Mouse (Mus musculus): ENCODE results near the gene Ube2q2. TPM values are rescaled to one million over a fixed set of nuclear protein-coding genes. Genes with fewer than 3 reads are reported as not detected.
A peak's percentile ranks its signal among the peaks of the same experiment; 100 is the strongest.
"Not testable (repeated sequence)": the region's sequence is repeated elsewhere in the genome, so short reads cannot be mapped to it uniquely, and the experiment has no call there.

Gene Ube2q2
- polyA plus RNA-seq, 1 experiment, result 9.9 TPM

GRCm38 (mm10) chr9:55246440-55246839 is 97.8 kb downstream of the Ube2q2 start:
- Histone ChIP-seq H3K4me3 (replicated peaks; ENCODE audit: extremely low read depth, low read depth, low read length) (no peak overlapping the region), H3K4me1 (ENCODE audit: control insufficient read depth, insufficient read depth, low read length) (no peaks in the 10 kb centered on the region)
- TF ChIP-seq CTCF (IDR thresholded peaks at IDR 0.05; ENCODE audit: insufficient read depth, low read length) (no peak), POLR2A (IDR thresholded peaks at IDR 0.05; ENCODE audit: borderline replicate concordance, extremely low read depth, low read depth, low read length) (no peak)
- WGBS, result 56% methylated on average over 8 of the region's 8 CpGs
- no peak for DNase-seq

GRCm38 (mm10) chr9:55246918-55247317 is 98.3 kb downstream of the Ube2q2 start:
- no peak for TF ChIP-seq POLR2A (IDR thresholded peaks at IDR 0.05; ENCODE audit: borderline replicate concordance, extremely low read depth, low read depth, low read length)
- no peak for DNase-seq
- no peak overlapping the region for H3K4me3 ChIP-seq (replicated peaks; ENCODE audit: extremely low read depth, low read depth, low read length)
- 87% methylated on average over 4 of the region's 4 CpGs for WGBS
- H3K4me1 ChIP-seq (ENCODE audit: control insufficient read depth, insufficient read depth, low read length), result no peaks in the 10 kb centered on the region

GRCm38 (mm10) chr9:55248465-55248864 is 99.8 kb downstream of the Ube2q2 start:
- H3K4me3 ChIP-seq (replicated peaks; ENCODE audit: extremely low read depth, low read depth, low read length), result no peak overlapping the region
- WGBS, result 77% methylated on average over 4 of the region's 4 CpGs
- no peak for DNase-seq
- TF ChIP-seq POLR2A (IDR thresholded peaks at IDR 0.05; ENCODE audit: borderline replicate concordance, extremely low read depth, low read depth, low read length) (no peak), CTCF (IDR thresholded peaks at IDR 0.05; ENCODE audit: insufficient read depth, low read length) (no peak)
- no peaks in the 10 kb centered on the region for H3K4me1 ChIP-seq (ENCODE audit: control insufficient read depth, insufficient read depth, low read length)

GRCm38 (mm10) chr9:55250595-55251247 is 102.1 kb downstream of the Ube2q2 start:
- TF ChIP-seq CTCF (IDR thresholded peaks at IDR 0.05; ENCODE audit: insufficient read depth, low read length) (no peak), POLR2A (IDR thresholded peaks at IDR 0.05; ENCODE audit: borderline replicate concordance, extremely low read depth, low read depth, low read length) (no peak)
- no peak overlapping the region for H3K4me3 ChIP-seq (replicated peaks; ENCODE audit: extremely low read depth, low read depth, low read length)
- WGBS, result 77% methylated on average over 6 of the region's 6 CpGs
- no peaks in the 10 kb centered on the region for H3K4me1 ChIP-seq (ENCODE audit: control insufficient read depth, insufficient read depth, low read length)
- no peak for DNase-seq

- 0 out of 2 replicates have a peak, but pooled peaks have one; percentile 8 for TF ChIP-seq CTCF (IDR thresholded peaks at IDR 0.05; ENCODE audit: insufficient read depth, low read length)
- H3K4me3 ChIP-seq (replicated peaks; ENCODE audit: extremely low read depth, low read depth, low read length); H3K4me1 ChIP-seq (ENCODE audit: control insufficient read depth, insufficient read depth, low read length): not testable (repeated sequence)
- WGBS, result 54% methylated on average over 2 of the region's 2 CpGs
- DNase-seq, result peak; percentile 14
Measured at GRCm38 (mm10) chr9:55252097-55252496, 103.4 kb downstream of the Ube2q2 start.

GRCm38 (mm10) chr9:55253849-55254248 is 105.2 kb downstream of the Ube2q2 start:
- Histone ChIP-seq H3K4me1 (ENCODE audit: control insufficient read depth, insufficient read depth, low read length) (no peaks in the 10 kb centered on the region), H3K4me3 (replicated peaks; ENCODE audit: extremely low read depth, low read depth, low read length) (no peak overlapping the region)
- DNase-seq, result no peak
- no peak for TF ChIP-seq CTCF (IDR thresholded peaks at IDR 0.05; ENCODE audit: insufficient read depth, low read length)
- no peak for TF ChIP-seq POLR2A (IDR thresholded peaks at IDR 0.05; ENCODE audit: borderline replicate concordance, extremely low read depth, low read depth, low read length)
- WGBS, result 23% methylated on average over 1 of the region's 1 CpGs

- 80% methylated on average over 5 of the region's 5 CpGs for WGBS
- Histone ChIP-seq H3K4me3 (replicated peaks; ENCODE audit: extremely low read depth, low read depth, low read length) (no peak overlapping the region), H3K4me1 (ENCODE audit: control insufficient read depth, insufficient read depth, low read length) (no peaks in the 10 kb centered on the region)
- DNase-seq, result no peak
- TF ChIP-seq CTCF (IDR thresholded peaks at IDR 0.05; ENCODE audit: insufficient read depth, low read length) (no peak), POLR2A (IDR thresholded peaks at IDR 0.05; ENCODE audit: borderline replicate concordance, extremely low read depth, low read depth, low read length) (no peak)
Measured at GRCm38 (mm10) chr9:55255056-55255455, 106.4 kb downstream of the Ube2q2 start.

- no peak for DNase-seq
Measured at GRCm38 (mm10) chr9:55255604-55256003, 107.0 kb downstream of the Ube2q2 start.

GRCm38 (mm10) chr9:55257105-55257504 is 108.5 kb downstream of the Ube2q2 start:
- TF ChIP-seq CTCF (IDR thresholded peaks at IDR 0.05; ENCODE audit: insufficient read depth, low read length), result no peak
- no peak for TF ChIP-seq POLR2A (IDR thresholded peaks at IDR 0.05; ENCODE audit: borderline replicate concordance, extremely low read depth, low read depth, low read length)
- no peak for DNase-seq
- 82% methylated on average over 2 of the region's 2 CpGs for whole genome bisulfite sequencing
- H3K4me3 ChIP-seq (replicated peaks; ENCODE audit: extremely low read depth, low read depth, low read length), result no peak overlapping the region
- no peaks in the 10 kb centered on the region for H3K4me1 ChIP-seq (ENCODE audit: control insufficient read depth, insufficient read depth, low read length)

More at GRCm38 (mm10) chr9:55255604-55256003, 107.0 kb downstream of the Ube2q2 start:
- WGBS, result 37% methylated on average over 4 of the region's 4 CpGs
- H3K4me3 ChIP-seq (replicated peaks; ENCODE audit: extremely low read depth, low read depth, low read length), result no peak overlapping the region
- no peak for TF ChIP-seq CTCF (IDR thresholded peaks at IDR 0.05; ENCODE audit: insufficient read depth, low read length)
- TF ChIP-seq POLR2A (IDR thresholded peaks at IDR 0.05; ENCODE audit: borderline replicate concordance, extremely low read depth, low read depth, low read length), result no peak
- H3K4me1 ChIP-seq (ENCODE audit: control insufficient read depth, insufficient read depth, low read length), result no peaks in the 10 kb centered on the region

Other genes with a start within 250 kb of the Ube2q2 start
- gene Hykk, start 231.6 kb upstream of the Ube2q2 start, polyA plus RNA-seq (2012; rRNA removed), result 1.5 and 2.1 TPM in 2 replicates
- 29.5 and 52.0 TPM in 2 replicates for gene Psma4, start 198.1 kb upstream of the Ube2q2 start, polyA plus RNA-seq (2012; rRNA removed)
- gene AY074887, start 197.9 kb upstream of the Ube2q2 start, polyA plus RNA-seq (2012; rRNA removed), result not detected in 2 replicates
- not detected in 2 replicates for gene Chrna5, start 168.0 kb upstream of the Ube2q2 start, polyA plus RNA-seq (2012; rRNA removed)
- gene Chrna3, start 122.3 kb upstream of the Ube2q2 start, polyA plus RNA-seq (2012; rRNA removed), result 0.10 and 0.11 TPM in 2 replicates
- 0.15 and 0.30 TPM in 2 replicates for gene Chrnb4, start 100.1 kb upstream of the Ube2q2 start, polyA plus RNA-seq (2012; rRNA removed)
- gene Fbxo22, start 60.1 kb downstream of the Ube2q2 start, polyA plus RNA-seq (2012; rRNA removed), result 10.0 and 12.5 TPM in 2 replicates
- 3.5 and 3.7 TPM in 2 replicates for gene Nrg4, start 178.0 kb downstream of the Ube2q2 start, polyA plus RNA-seq (2012; rRNA removed)
- 0.29 and 0.33 TPM in 2 replicates for gene Tmem266, start 178.1 kb downstream of the Ube2q2 start, polyA plus RNA-seq (2012; rRNA removed)

All from lung, adult 2 months (tissue).